Mouse (Mus musculus): ENCODE measurements around the gene Dcaf15. TPM values are rescaled to one million over a fixed set of nuclear protein-coding genes. Genes with fewer than 3 reads are reported as not detected.

Gene Dcaf15
- polyA plus RNA-seq, 1 experiment from 2014 or later: 8.8 TPM

DNA sequence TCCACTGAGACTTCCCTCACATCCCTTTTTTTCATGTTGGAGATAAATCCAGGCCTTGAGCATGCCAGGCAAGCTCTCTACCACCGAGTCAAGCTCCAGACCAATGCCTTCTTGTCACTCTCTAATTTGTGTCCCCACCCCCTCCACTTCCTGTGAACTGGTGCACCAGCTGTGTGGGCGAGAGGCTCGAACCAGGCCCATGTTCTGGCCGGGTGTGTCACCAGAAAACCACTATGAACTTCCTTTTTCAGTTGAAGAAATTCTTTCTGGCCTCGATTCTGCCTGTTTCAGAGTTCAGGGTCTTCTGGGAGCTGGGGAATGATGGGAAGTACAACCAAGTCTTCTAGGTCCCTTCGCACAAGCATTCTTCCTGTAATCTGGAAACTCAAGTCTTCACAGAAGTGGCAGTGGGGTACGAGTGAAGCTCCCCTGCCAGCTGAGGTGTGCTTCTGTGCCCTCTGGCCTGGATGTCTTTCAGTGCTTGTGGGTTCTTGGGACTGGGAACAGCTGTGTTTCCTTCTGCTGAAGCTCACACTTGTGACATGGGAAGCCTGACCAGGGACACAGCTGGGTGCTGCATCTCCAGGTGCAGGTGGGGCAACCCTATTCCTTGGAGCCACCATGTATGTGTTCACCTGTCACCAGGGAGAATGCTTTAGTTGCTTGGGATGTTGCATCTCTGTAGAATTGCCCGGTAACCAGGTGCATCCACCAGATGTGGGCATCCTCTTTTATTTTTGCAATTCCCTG is 40.5 kb downstream of the Dcaf15 start:
- Histone ChIP-seq H3K27me3 (replicated peaks; ENCODE audit: control insufficient read depth, insufficient read depth, low read length) (no peaks in the 10 kb centered on the region), H3K9ac (ENCODE audit: low read depth, low read length) (no peak overlapping the region), H3K9me3 (ENCODE audit: control insufficient read depth, low read length) (no peaks in the 10 kb centered on the region), H3K27ac (ENCODE audit: low read length) (no peak overlapping the region), H3K4me3 (ENCODE audit: low read length) (no peak overlapping the region), H3K36me3 (ENCODE audit: control insufficient read depth, insufficient read depth, low read length) (no peaks in the 10 kb centered on the region), H3K4me2 (ENCODE audit: low read depth, low read length) (no peak overlapping the region), H3K4me1 (ENCODE audit: control insufficient read depth, insufficient read depth, low read length) (peaks cover 14% of the 10 kb centered on the region)
- ATAC-seq: no peak
- 64% methylated on average over 8 of the region's 8 CpGs for WGBS

GRCm38 (mm10) chr8:84060245-84060644 is 44.3 kb downstream of the Dcaf15 start:
- Histone ChIP-seq H3K9me3 (ENCODE audit: control insufficient read depth, low read length) (no peaks in the 10 kb centered on the region), H3K27ac (ENCODE audit: low read length) (no peak overlapping the region), H3K9ac (ENCODE audit: low read depth, low read length) (no peak overlapping the region), H3K4me1 (ENCODE audit: control insufficient read depth, insufficient read depth, low read length) (no peaks in the 10 kb centered on the region), H3K36me3 (ENCODE audit: control insufficient read depth, insufficient read depth, low read length) (no peaks in the 10 kb centered on the region), H3K4me2 (ENCODE audit: low read depth, low read length) (no peak overlapping the region), H3K27me3 (replicated peaks; ENCODE audit: control insufficient read depth, insufficient read depth, low read length) (no peaks in the 10 kb centered on the region), H3K4me3 (ENCODE audit: low read length) (no peak overlapping the region)
- WGBS: 80% methylated on average over 2 of the region's 2 CpGs
- ATAC-seq: no peak

DNA sequence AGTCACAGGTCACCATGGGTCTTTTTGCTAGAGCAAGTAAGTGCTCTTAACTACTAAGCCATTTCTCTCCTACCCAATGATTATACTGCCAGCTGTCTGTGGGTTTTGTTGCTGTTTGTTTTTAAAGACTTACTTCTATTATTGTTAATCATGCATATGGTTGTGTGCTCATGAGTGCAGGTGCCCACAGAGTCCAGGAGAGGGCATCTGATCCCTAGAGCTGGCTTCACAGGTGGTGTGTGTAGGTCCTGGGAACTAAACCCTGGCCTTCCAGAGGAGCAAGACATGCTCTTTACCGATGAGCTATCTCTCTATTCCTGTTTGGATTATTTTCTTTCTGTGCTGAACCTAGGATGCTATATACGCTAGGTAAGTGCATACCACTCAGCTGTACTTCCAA is 45.3 kb downstream of the Dcaf15 start:
- H3K4me2 ChIP-seq (ENCODE audit: low read depth, low read length): no peak overlapping the region
- ATAC-seq: no peak
- no peaks in the 10 kb centered on the region for H3K27me3 ChIP-seq (replicated peaks; ENCODE audit: control insufficient read depth, insufficient read depth, low read length)
- H3K27ac ChIP-seq (ENCODE audit: low read length): no peak overlapping the region
- no peak overlapping the region for H3K4me3 ChIP-seq (ENCODE audit: low read length)
- H3K4me1 ChIP-seq (ENCODE audit: control insufficient read depth, insufficient read depth, low read length): no peaks in the 10 kb centered on the region
- no peaks in the 10 kb centered on the region for H3K9me3 ChIP-seq (ENCODE audit: control insufficient read depth, low read length)
- H3K36me3 ChIP-seq (ENCODE audit: control insufficient read depth, insufficient read depth, low read length): no peaks in the 10 kb centered on the region
- 90% methylated on average over 2 of the region's 2 CpGs for WGBS
- no peak overlapping the region for H3K9ac ChIP-seq (ENCODE audit: low read depth, low read length)

- Histone ChIP-seq H3K9ac (ENCODE audit: low read depth, low read length) (no peak overlapping the region), H3K4me2 (ENCODE audit: low read depth, low read length) (no peak overlapping the region), H3K9me3 (ENCODE audit: control insufficient read depth, low read length) (no peaks in the 10 kb centered on the region), H3K4me1 (ENCODE audit: control insufficient read depth, insufficient read depth, low read length) (no peaks in the 10 kb centered on the region), H3K36me3 (ENCODE audit: control insufficient read depth, insufficient read depth, low read length) (no peaks in the 10 kb centered on the region), H3K27ac (ENCODE audit: low read length) (no peak overlapping the region), H3K27me3 (replicated peaks; ENCODE audit: control insufficient read depth, insufficient read depth, low read length) (no peaks in the 10 kb centered on the region), H3K4me3 (ENCODE audit: low read length) (no peak overlapping the region)
- no peak for ATAC-seq
- WGBS: 100% methylated on average over 1 of the region's 1 CpGs
Observed at GRCm38 (mm10) chr8:84057827-84058226, 46.7 kb downstream of the Dcaf15 start.

DNA sequence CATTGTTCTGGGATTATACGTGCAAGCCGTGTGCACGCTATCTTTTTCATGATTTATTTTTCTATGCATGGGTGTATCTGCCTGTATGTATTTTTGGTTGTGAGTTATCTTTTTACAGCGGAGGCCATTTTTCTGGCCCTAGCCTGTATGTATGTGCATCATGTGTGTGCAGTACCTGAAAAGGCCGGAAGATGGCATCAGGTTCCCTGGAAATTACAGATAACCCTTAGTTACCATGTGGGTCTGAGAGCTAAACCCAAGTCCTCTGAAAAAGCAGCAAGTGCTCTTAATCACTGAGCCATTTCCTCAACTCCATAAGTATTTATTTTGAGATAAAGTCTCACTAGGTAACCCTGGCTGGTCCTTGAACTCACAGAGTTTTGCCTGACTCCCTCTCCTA is 51.3 kb downstream of the Dcaf15 start:
- Histone ChIP-seq H3K9ac (ENCODE audit: low read depth, low read length) (no peak overlapping the region), H3K27me3 (replicated peaks; ENCODE audit: control insufficient read depth, insufficient read depth, low read length) (no peaks in the 10 kb centered on the region), H3K4me2 (ENCODE audit: low read depth, low read length) (no peak overlapping the region), H3K36me3 (ENCODE audit: control insufficient read depth, insufficient read depth, low read length) (no peaks in the 10 kb centered on the region), H3K9me3 (ENCODE audit: control insufficient read depth, low read length) (no peaks in the 10 kb centered on the region), H3K27ac (ENCODE audit: low read length) (no peak overlapping the region), H3K4me1 (ENCODE audit: control insufficient read depth, insufficient read depth, low read length) (no peaks in the 10 kb centered on the region), H3K4me3 (ENCODE audit: low read length) (no peak overlapping the region)
- WGBS: 94% methylated on average over 5 of the region's 5 CpGs
- ATAC-seq: no peak

GRCm38 (mm10) chr8:84052746-84053145 is 51.8 kb downstream of the Dcaf15 start:
- H3K36me3 ChIP-seq (ENCODE audit: control insufficient read depth, insufficient read depth, low read length): no peaks in the 10 kb centered on the region
- H3K27ac ChIP-seq (ENCODE audit: low read length): no peak overlapping the region
- no peaks in the 10 kb centered on the region for H3K4me1 ChIP-seq (ENCODE audit: control insufficient read depth, insufficient read depth, low read length)
- H3K27me3 ChIP-seq (replicated peaks; ENCODE audit: control insufficient read depth, insufficient read depth, low read length): no peaks in the 10 kb centered on the region
- H3K4me3 ChIP-seq (ENCODE audit: low read length): no peak overlapping the region
- ATAC-seq: peak; percentile 72
- no peaks in the 10 kb centered on the region for H3K9me3 ChIP-seq (ENCODE audit: control insufficient read depth, low read length)
- 54% methylated on average over 3 of the region's 3 CpGs for WGBS
- no peak overlapping the region for H3K4me2 ChIP-seq (ENCODE audit: low read depth, low read length)
- H3K9ac ChIP-seq (ENCODE audit: low read depth, low read length): no peak overlapping the region

GRCm38 (mm10) chr8:84048171-84048570 is 56.4 kb downstream of the Dcaf15 start:
- Histone ChIP-seq H3K27me3 (replicated peaks; ENCODE audit: control insufficient read depth, insufficient read depth, low read length) (peaks cover 21% of the 10 kb centered on the region), H3K9me3 (ENCODE audit: control insufficient read depth, low read length) (no peaks in the 10 kb centered on the region), H3K27ac (ENCODE audit: low read length) (no peak overlapping the region), H3K36me3 (ENCODE audit: control insufficient read depth, insufficient read depth, low read length) (no peaks in the 10 kb centered on the region), H3K4me1 (ENCODE audit: control insufficient read depth, insufficient read depth, low read length) (no peaks in the 10 kb centered on the region), H3K4me3 (ENCODE audit: low read length) (no peak overlapping the region), H3K4me2 (ENCODE audit: low read depth, low read length) (no peak overlapping the region), H3K9ac (ENCODE audit: low read depth, low read length) (no peak overlapping the region)
- WGBS: 72% methylated on average over 5 of the region's 5 CpGs
- ATAC-seq: no peak

MicroRNA genes within 50 kb of the gene (microRNA counts, 519-probe panel; counts per million panel counts)
- 2,028 counts per million, percentile 43 among the panel's probes with 10 or more counts for microRNA mmu-miR-709

Small RNA genes lying within 50 kb of the gene (microRNA-seq; reads per million reads assigned to microRNA genes)
- gene Mir709: not detected

Other genes with a start within 250 kb of the Dcaf15 start
- 7.9 and 8.1 TPM in 2 replicates for gene Adgrl1, start 204.7 kb downstream of the Dcaf15 start, polyA plus RNA-seq (2015; fragmentation: Nextera tagmentation; extraction: Ambion mirVana)
- gene Gm10644, start 149.6 kb downstream of the Dcaf15 start, polyA plus RNA-seq (2015; fragmentation: Nextera tagmentation; extraction: Ambion mirVana): 0.39 TPM in 2 replicates
- 50.4 and 61.7 TPM in 2 replicates for gene Asf1b, start 149.3 kb downstream of the Dcaf15 start, polyA plus RNA-seq (2015; fragmentation: Nextera tagmentation; extraction: Ambion mirVana)
- 24.6 and 77.1 TPM in 2 replicates for gene Prkaca, start 131.8 kb downstream of the Dcaf15 start, polyA plus RNA-seq (2015; fragmentation: Nextera tagmentation; extraction: Ambion mirVana)
- 5.8 and 6.0 TPM in 2 replicates for gene Samd1, start 107.1 kb downstream of the Dcaf15 start, polyA plus RNA-seq (2015; fragmentation: Nextera tagmentation; extraction: Ambion mirVana)
- 0.66 and 0.84 TPM in 2 replicates for gene 1700067K01Rik, start 103.3 kb downstream of the Dcaf15 start, polyA plus RNA-seq (2015; fragmentation: Nextera tagmentation; extraction: Ambion mirVana)
- gene 2210011C24Rik, start 92.6 kb downstream of the Dcaf15 start, polyA plus RNA-seq (2015; fragmentation: Nextera tagmentation; extraction: Ambion mirVana): 2.1 and 3.1 TPM in 2 replicates
- 5.8 and 6.4 TPM in 2 replicates for gene Palm3, start 83.3 kb downstream of the Dcaf15 start, polyA plus RNA-seq (2015; fragmentation: Nextera tagmentation; extraction: Ambion mirVana)
- 1.2 and 1.4 TPM in 2 replicates for gene Il27ra, start 62.2 kb downstream of the Dcaf15 start, polyA plus RNA-seq (2015; fragmentation: Nextera tagmentation; extraction: Ambion mirVana)
- gene Rln3, start 59.8 kb downstream of the Dcaf15 start, polyA plus RNA-seq (2015; fragmentation: Nextera tagmentation; extraction: Ambion mirVana): 0.23 and 0.37 TPM in 2 replicates
- 0.76 and 0.81 TPM in 2 replicates for gene Gm10643, start 39.6 kb downstream of the Dcaf15 start, polyA plus RNA-seq (2015; fragmentation: Nextera tagmentation; extraction: Ambion mirVana)
- 5.9 and 6.8 TPM in 2 replicates for gene Rfx1, start 37.9 kb downstream of the Dcaf15 start, polyA plus RNA-seq (2015; fragmentation: Nextera tagmentation; extraction: Ambion mirVana)
- gene Podnl1, start 21.2 kb upstream of the Dcaf15 start, polyA plus RNA-seq (2015; fragmentation: Nextera tagmentation; extraction: Ambion mirVana): 0.38 TPM in 2 replicates
- gene Cc2d1a, start 43.2 kb upstream of the Dcaf15 start, polyA plus RNA-seq (2015; fragmentation: Nextera tagmentation; extraction: Ambion mirVana): 25.3 and 26.0 TPM in 2 replicates
- 0.61 and 0.82 TPM in 2 replicates for gene 4930432K21Rik, start 43.3 kb upstream of the Dcaf15 start, polyA plus RNA-seq (2015; fragmentation: Nextera tagmentation; extraction: Ambion mirVana)
- gene Nanos3, start 80.4 kb upstream of the Dcaf15 start, polyA plus RNA-seq (2015; fragmentation: Nextera tagmentation; extraction: Ambion mirVana): 0.89 and 1.3 TPM in 2 replicates
- 7.1 and 7.7 TPM in 2 replicates for gene Zswim4, start 132.3 kb upstream of the Dcaf15 start, polyA plus RNA-seq (2015; fragmentation: Nextera tagmentation; extraction: Ambion mirVana)
- gene D8Ertd738e, start 145.0 kb upstream of the Dcaf15 start, polyA plus RNA-seq (2015; fragmentation: Nextera tagmentation; extraction: Ambion mirVana): 292 and 296 TPM in 2 replicates
- 76.0 and 77.1 TPM in 2 replicates for gene Mri1, start 152.6 kb upstream of the Dcaf15 start, polyA plus RNA-seq (2015; fragmentation: Nextera tagmentation; extraction: Ambion mirVana)
- 13.5 and 16.3 TPM in 2 replicates for gene Ccdc130, start 165.6 kb upstream of the Dcaf15 start, polyA plus RNA-seq (2015; fragmentation: Nextera tagmentation; extraction: Ambion mirVana)

Measured in intestine, embryonic 16.5 days (tissue).